Mouse (Mus musculus) ovary, postnatal 14 days (tissue): Measurements from ENCODE around the gene Insm1.

Experiments
- DNase-seq: peaks from one replicate; pipeline ENCODE4 v3.0.0; 2022; ENCODE audit warnings: low spot score

The Insm1 gene

GRCm38 (mm10) chr2:146224141-146224540 lies 2.4 kb downstream of the Insm1 start:
- no peak for DNase-seq

GRCm38 (mm10) chr2:146225818-146226217 lies 4.1 kb downstream of the Insm1 start:
- DNase-seq: no peak

- DNase-seq: peak; percentile 52
Measured at GRCm38 (mm10) chr2:146226484-146226883, 4.8 kb downstream of the Insm1 start.

- no peak for DNase-seq
Measured at GRCm38 (mm10) chr2:146227646-146228045, 5.9 kb downstream of the Insm1 start.

- DNase-seq: no peak
Measured at GRCm38 (mm10) chr2:146228435-146228834, 6.7 kb downstream of the Insm1 start.

- DNase-seq: no peak
Measured at GRCm38 (mm10) chr2:146231485-146231884, 9.8 kb downstream of the Insm1 start.

GRCm38 (mm10) chr2:146239196-146239747 lies 17.6 kb downstream of the Insm1 start:
- no peak for DNase-seq

GRCm38 (mm10) chr2:146244049-146244448 lies 22.3 kb downstream of the Insm1 start:
- no peak for DNase-seq

GRCm38 (mm10) chr2:146245401-146245800 lies 23.7 kb downstream of the Insm1 start:
- no peak for DNase-seq

- no peak for DNase-seq
Measured at GRCm38 (mm10) chr2:146246409-146247075, 24.8 kb downstream of the Insm1 start.

GRCm38 (mm10) chr2:146247576-146247975 lies 25.9 kb downstream of the Insm1 start:
- no peak for DNase-seq

GRCm38 (mm10) chr2:146249033-146249432 lies 27.3 kb downstream of the Insm1 start:
- no peak for DNase-seq

- DNase-seq: no peak
Measured at GRCm38 (mm10) chr2:146250236-146250904, 28.6 kb downstream of the Insm1 start.

GRCm38 (mm10) chr2:146254387-146254786 lies 32.7 kb downstream of the Insm1 start:
- no peak for DNase-seq

GRCm38 (mm10) chr2:146255636-146256035 lies 33.9 kb downstream of the Insm1 start:
- DNase-seq: no peak

GRCm38 (mm10) chr2:146256321-146256875 lies 34.7 kb downstream of the Insm1 start:
- DNase-seq: no peak

- DNase-seq: no peak
Measured at GRCm38 (mm10) chr2:146257037-146257436, 35.3 kb downstream of the Insm1 start.

GRCm38 (mm10) chr2:146257609-146258008 lies 35.9 kb downstream of the Insm1 start:
- no peak for DNase-seq

- no peak for DNase-seq
Measured at GRCm38 (mm10) chr2:146258736-146259469, 37.2 kb downstream of the Insm1 start.

- no peak for DNase-seq
Measured at GRCm38 (mm10) chr2:146259787-146260560, 38.3 kb downstream of the Insm1 start.

GRCm38 (mm10) chr2:146261146-146261545 lies 39.4 kb downstream of the Insm1 start:
- DNase-seq: no peak

- DNase-seq: no peak
Measured at GRCm38 (mm10) chr2:146262215-146262614, 40.5 kb downstream of the Insm1 start.
